Mouse (Mus musculus): ENCODE measurements at regions not wholly inside any gene's neighbourhood (a gene's known extent, or its start where the extent isn't known, plus 50 kb on each side); places are given as distances from the start of the nearest gene placed in this dataset.
"Not testable (repeated sequence)": the region's sequence is repeated elsewhere in the genome, so short reads cannot be mapped to it uniquely, and the experiment has no call there.

DNA sequence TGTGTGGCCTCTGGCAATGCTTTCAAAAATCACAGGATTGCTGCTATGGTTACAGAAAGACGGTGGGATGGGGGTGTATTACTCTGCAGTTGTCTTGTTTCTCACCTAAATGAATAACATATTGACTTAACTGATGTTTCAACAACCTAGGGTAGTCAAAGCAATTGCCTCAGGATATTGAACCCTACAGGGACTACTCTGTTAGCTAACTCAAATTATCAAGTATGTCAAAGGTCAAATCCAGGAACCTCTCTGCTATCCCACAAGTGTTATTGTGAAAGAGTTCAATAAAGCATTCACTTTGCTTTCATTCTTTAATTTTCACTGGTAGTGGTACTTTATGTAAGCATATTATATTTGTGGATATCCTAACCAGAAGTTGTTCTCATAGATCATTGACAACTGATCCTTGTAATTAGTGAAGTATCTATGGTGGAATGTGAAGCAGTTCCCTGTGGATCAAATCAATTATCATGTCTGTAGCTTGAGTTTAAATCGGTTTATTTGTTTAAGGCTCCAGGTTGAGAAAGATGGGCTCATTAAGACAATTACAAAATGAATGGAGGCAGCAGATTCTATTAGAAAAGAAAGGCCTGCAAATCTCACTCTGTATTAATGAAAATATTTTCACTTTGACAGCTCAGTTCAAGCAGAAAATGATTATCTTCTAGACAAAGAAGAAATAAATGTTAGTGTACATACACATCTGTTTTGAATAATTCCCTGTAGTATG is 259.4 kb upstream of the Gje1 start:
- Histone ChIP-seq H3K36me3 (ENCODE audit: control insufficient read depth, insufficient read depth, low read length) (no peaks in the 10 kb centered on the region), H3K9me3 (ENCODE audit: control insufficient read depth, low read length) (no peaks in the 10 kb centered on the region), H3K4me1 (replicated peaks; ENCODE audit: control insufficient read depth, insufficient read depth, low read length) (no peaks in the 10 kb centered on the region), H3K9ac (ENCODE audit: low read length) (no peak overlapping the region), H3K27me3 (ENCODE audit: control insufficient read depth, insufficient read depth, low read length) (no peaks in the 10 kb centered on the region), H3K4me3 (ENCODE audit: low read depth, low read length) (no peak overlapping the region), H3K4me2 (ENCODE audit: low read depth, low read length, severe bottlenecking) (no peak overlapping the region), H3K27ac (ENCODE audit: low read depth, low read length) (no peak overlapping the region)
- ATAC-seq (replicated peaks; ENCODE audit: low FRiP score) = no peak
- no peak for DNase-seq (ENCODE audit: low spot score)
- 50% methylated on average over 2 of the region's 2 CpGs for WGBS

DNA sequence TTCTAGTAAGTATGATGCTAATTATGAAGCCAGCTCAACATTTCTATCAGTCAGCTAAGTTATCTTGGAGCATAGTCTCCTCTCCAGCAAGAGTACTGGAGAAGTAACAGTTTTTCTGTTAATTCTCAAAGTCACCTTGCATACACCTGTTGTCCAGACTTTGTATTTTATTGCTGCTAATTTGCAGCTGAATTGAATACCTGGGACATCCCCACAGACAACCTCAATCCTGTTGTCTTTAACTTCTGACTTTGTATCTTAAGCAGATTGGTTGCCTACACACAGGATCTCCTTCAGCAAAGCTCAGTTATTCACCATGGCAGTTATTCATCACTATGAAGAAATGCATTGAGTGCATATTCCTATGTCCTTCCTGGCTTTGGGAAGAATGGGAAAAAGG is 251.7 kb upstream of the Gje1 start:
- H3K36me3 ChIP-seq (ENCODE audit: control insufficient read depth, insufficient read depth, low read length) = no peaks in the 10 kb centered on the region
- no peak overlapping the region for H3K4me3 ChIP-seq (ENCODE audit: low read depth, low read length)
- H3K4me1 ChIP-seq (replicated peaks; ENCODE audit: control insufficient read depth, insufficient read depth, low read length) = no peaks in the 10 kb centered on the region
- DNase-seq (ENCODE audit: low spot score) = no peak
- no peaks in the 10 kb centered on the region for H3K9me3 ChIP-seq (ENCODE audit: control insufficient read depth, low read length)
- no peak overlapping the region for H3K9ac ChIP-seq (ENCODE audit: low read length)
- H3K27me3 ChIP-seq (ENCODE audit: control insufficient read depth, insufficient read depth, low read length) = no peaks in the 10 kb centered on the region
- ATAC-seq (replicated peaks; ENCODE audit: low FRiP score) = no peak
- H3K27ac ChIP-seq (ENCODE audit: low read depth, low read length) = no peak overlapping the region
- no peak overlapping the region for H3K4me2 ChIP-seq (ENCODE audit: low read depth, low read length, severe bottlenecking)

DNA sequence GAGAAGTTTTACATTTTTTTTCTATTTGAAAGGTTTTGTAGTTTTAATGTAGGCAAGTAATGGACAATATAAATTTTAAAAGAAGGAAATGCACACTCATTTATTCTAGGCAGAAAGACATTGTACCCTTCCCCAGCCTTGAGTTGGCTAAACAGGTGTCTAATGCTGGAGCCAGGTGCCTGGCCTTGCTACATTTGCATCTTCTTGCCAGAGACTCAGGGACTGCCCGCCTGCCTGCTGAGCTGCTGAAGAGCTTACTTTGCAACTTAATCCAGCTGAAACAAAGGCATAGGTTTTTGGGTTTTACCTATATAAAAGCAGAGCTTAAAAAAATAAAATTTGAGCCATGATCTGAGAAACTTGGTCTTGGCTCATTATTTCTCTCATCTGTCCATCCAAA is 249.6 kb upstream of the Gje1 start:
- H3K9ac ChIP-seq (ENCODE audit: low read length) = no peak overlapping the region
- H3K27ac ChIP-seq (ENCODE audit: low read depth, low read length) = no peak overlapping the region
- H3K4me1 ChIP-seq (replicated peaks; ENCODE audit: control insufficient read depth, insufficient read depth, low read length) = no peaks in the 10 kb centered on the region
- H3K4me2 ChIP-seq (ENCODE audit: low read depth, low read length, severe bottlenecking) = no peak overlapping the region
- no peak overlapping the region for H3K4me3 ChIP-seq (ENCODE audit: low read depth, low read length)
- DNase-seq (ENCODE audit: low spot score) (no peak), ATAC-seq (replicated peaks; ENCODE audit: low FRiP score) (no peak)
- WGBS = 42% methylated on average over 1 of the region's 1 CpGs
- no peaks in the 10 kb centered on the region for H3K9me3 ChIP-seq (ENCODE audit: control insufficient read depth, low read length)
- H3K27me3 ChIP-seq (ENCODE audit: control insufficient read depth, insufficient read depth, low read length) = no peaks in the 10 kb centered on the region
- no peaks in the 10 kb centered on the region for H3K36me3 ChIP-seq (ENCODE audit: control insufficient read depth, insufficient read depth, low read length)

DNA sequence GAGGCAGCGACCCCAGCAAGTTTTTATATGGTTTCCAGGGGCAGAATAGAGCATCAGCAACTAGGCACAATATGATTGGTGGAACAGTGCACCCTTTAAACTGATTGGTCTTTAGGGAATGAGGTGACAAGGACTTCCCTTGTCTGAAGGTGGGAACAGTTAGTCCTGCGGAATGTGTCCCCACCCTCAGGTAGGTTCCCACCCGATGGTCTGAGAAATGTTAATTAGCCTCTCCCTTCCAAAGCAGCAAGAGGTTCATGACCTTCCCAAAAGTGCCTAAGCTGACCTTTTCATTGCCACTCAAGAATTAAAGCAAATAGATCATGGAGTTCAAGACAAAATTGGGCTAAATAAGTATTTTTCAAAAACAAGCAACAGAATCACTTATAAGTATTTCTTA is 248.8 kb upstream of the Gje1 start:
- 82% methylated on average over 3 of the region's 3 CpGs for WGBS
- not testable (repeated sequence) for H3K27ac ChIP-seq (ENCODE audit: low read depth, low read length); H3K4me2 ChIP-seq (ENCODE audit: low read depth, low read length, severe bottlenecking); DNase-seq (ENCODE audit: low spot score); ATAC-seq (replicated peaks; ENCODE audit: low FRiP score); H3K27me3 ChIP-seq (ENCODE audit: control insufficient read depth, insufficient read depth, low read length); H3K9ac ChIP-seq (ENCODE audit: low read length); H3K4me3 ChIP-seq (ENCODE audit: low read depth, low read length); H3K9me3 ChIP-seq (ENCODE audit: control insufficient read depth, low read length); H3K36me3 ChIP-seq (ENCODE audit: control insufficient read depth, insufficient read depth, low read length); H3K4me1 ChIP-seq (replicated peaks; ENCODE audit: control insufficient read depth, insufficient read depth, low read length)

DNA sequence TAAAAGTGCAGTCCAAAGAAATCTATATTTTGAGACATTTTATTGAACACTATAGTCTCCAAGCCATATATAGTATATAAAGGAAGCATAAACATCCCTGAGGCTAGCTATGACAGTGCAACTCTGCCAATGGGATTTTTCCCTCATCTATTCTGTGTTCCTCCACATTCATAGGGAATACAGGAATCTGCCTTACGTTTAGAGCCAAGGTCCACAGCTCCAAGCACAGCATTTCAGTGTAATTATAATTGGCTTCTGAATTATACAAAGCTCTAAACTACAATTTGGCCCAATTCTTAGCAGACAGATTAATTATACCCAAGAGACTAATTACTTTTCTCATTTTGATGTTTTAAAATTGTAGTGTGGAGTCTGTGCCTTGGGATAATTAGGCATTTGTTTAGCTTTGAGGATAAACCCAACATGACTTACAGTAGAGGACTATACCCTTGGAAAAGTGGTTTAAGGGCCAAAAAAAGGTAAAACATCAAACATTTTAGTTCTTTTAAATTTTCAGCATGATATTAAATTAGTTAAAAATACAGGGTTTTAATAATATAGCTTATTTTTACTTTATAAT is 235.0 kb upstream of the Gje1 start:
- no peaks in the 10 kb centered on the region for H3K4me1 ChIP-seq (replicated peaks; ENCODE audit: control insufficient read depth, insufficient read depth, low read length)
- H3K9ac ChIP-seq (ENCODE audit: low read length) = no peak overlapping the region
- ATAC-seq (replicated peaks; ENCODE audit: low FRiP score) (peak; percentile 71), DNase-seq (ENCODE audit: low spot score) (no peak)
- H3K27me3 ChIP-seq (ENCODE audit: control insufficient read depth, insufficient read depth, low read length) = no peaks in the 10 kb centered on the region
- WGBS = 45% methylated on average over 1 of the region's 1 CpGs
- no peak overlapping the region for H3K4me2 ChIP-seq (ENCODE audit: low read depth, low read length, severe bottlenecking)
- no peak overlapping the region for H3K27ac ChIP-seq (ENCODE audit: low read depth, low read length)
- H3K9me3 ChIP-seq (ENCODE audit: control insufficient read depth, low read length) = no peaks in the 10 kb centered on the region
- H3K4me3 ChIP-seq (ENCODE audit: low read depth, low read length) = no peak overlapping the region
- H3K36me3 ChIP-seq (ENCODE audit: control insufficient read depth, insufficient read depth, low read length) = no peaks in the 10 kb centered on the region

DNA sequence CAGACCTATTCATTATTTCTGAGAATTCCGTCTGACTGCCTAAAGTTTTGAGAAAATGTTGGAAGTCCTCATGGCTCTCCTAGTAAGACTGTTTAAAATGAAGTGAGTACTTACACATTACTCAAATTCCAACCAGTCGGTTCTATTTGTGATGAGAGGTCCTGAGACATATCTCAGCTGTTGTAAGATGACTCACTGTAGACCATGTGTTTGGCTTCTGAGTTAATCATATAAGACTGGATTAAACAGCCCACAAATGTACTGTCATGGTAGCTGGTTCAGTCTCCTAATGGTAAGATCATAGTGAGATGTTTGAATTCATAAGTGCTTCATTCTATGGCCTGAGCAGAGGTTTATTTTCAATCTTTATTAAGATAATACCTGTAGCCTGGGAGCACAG is 223.9 kb upstream of the Gje1 start:
- DNase-seq (ENCODE audit: low spot score) (no peak), ATAC-seq (replicated peaks; ENCODE audit: low FRiP score) (no peak)
- WGBS = 79% methylated on average over 2 of the region's 2 CpGs
- Histone ChIP-seq H3K9me3 (ENCODE audit: control insufficient read depth, low read length) (no peaks in the 10 kb centered on the region), H3K9ac (ENCODE audit: low read length) (no peak overlapping the region), H3K4me2 (ENCODE audit: low read depth, low read length, severe bottlenecking) (no peak overlapping the region), H3K27me3 (ENCODE audit: control insufficient read depth, insufficient read depth, low read length) (no peaks in the 10 kb centered on the region), H3K4me3 (ENCODE audit: low read depth, low read length) (no peak overlapping the region), H3K36me3 (ENCODE audit: control insufficient read depth, insufficient read depth, low read length) (no peaks in the 10 kb centered on the region), H3K4me1 (replicated peaks; ENCODE audit: control insufficient read depth, insufficient read depth, low read length) (no peaks in the 10 kb centered on the region), H3K27ac (ENCODE audit: low read depth, low read length) (no peak overlapping the region)
